8 mouse cellular contexts compared by ENCODE assay signal in the genomic region with DNA sequence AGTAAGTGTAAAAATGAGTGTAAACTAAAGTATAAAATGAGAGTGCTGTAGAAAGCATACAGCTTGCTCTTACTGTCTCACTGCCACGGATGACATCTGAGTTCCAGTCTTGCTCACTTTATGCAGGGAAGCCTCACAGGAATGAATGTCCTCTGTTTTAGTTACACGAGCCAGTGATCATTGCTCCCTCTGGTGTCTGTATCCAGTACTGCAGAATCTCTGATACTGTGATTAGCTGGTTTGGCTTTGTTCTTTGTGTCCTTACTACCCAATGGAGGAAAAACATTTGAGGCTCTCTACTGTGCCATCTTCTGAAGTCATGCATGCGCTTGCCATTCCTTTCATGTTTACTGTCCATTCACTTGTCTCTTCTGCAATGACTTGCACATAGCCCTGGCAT.
DNase-seq lines count a peak whose midpoint lies in the region; TF ChIP-seq lines count a peak whose summit lies in the region.

No protein-coding gene starts in this region.

- peak; percentile 98 for TF ChIP-seq CTCF in heart, adult 2 months (IDR thresholded peaks at IDR 0.05)
- peak; percentile 19; the same call in 1 of the 2 replicates for TF ChIP-seq CTCF in spleen, adult 2 months (IDR thresholded peaks at IDR 0.05; ENCODE audit: extremely low read depth, insufficient read depth, insufficient read length, insufficient replicate concordance)

- DNase-seq in heart, adult 2 months: peak in 1 of 2 experiments; percentile 17
- DNase-seq in heart, postnatal 25 days (ENCODE audit: low spot score): no peak
- peak; percentile 24 for DNase-seq in adrenal gland, adult 8-10 months
- peak; percentile 46 for DNase-seq in embryo, embryonic 11.5 days (ENCODE audit: low read depth, low spot score)
- peak; percentile 77 for DNase-seq in heart, postnatal 4 days
- DNase-seq in layer of hippocampus, postnatal 25 days (ENCODE audit: extremely low spot score in 1 of 2, low spot score in 1 of 2): peak; percentile 44 to 82
- peak; percentile 47 for DNase-seq in midbrain, embryonic 10.5 days (ENCODE audit: low spot score)
- peak; percentile 8 to 45 for DNase-seq in spleen, adult 2 months (ENCODE audit: low read depth in 1 of 2, low spot score in 2 of 2)

- intact Hi-C loops in heart, adult 2 months (cut with DNase I): loop anchor here (1.0 kb wide), 1 partner anchor 437 kb away; no protein-coding TSS in a partner anchor
- intact Hi-C loops in heart, postnatal 25 days (cut with DNase I): loop anchor here (1.0 to 10.0 kb wide), 2 partner anchors 437 to 892 kb away; a partner anchor contains a TSS

- no peak for TF ChIP-seq EP300 in heart, adult 2 months (IDR thresholded peaks at IDR 0.05; ENCODE audit: insufficient read depth, low read depth, low read length)

- H3K36me3 ChIP-seq in heart, adult 2 months (ENCODE audit: control insufficient read depth, insufficient read depth, low read length): no peaks in the 10 kb centered on the region
- peaks cover 9% of the 10 kb centered on the region; the same call in 1 of the 2 replicates for H3K36me3 ChIP-seq in midbrain, embryonic 10.5 days
- no peaks in the 10 kb centered on the region for H3K36me3 ChIP-seq in spleen, adult 2 months (ENCODE audit: control insufficient read depth, insufficient read depth, low read length)

- 34% methylated on average over 3 of the region's 3 CpGs for WGBS in heart, adult 2 months
- 44% methylated on average over 3 of the region's 3 CpGs for WGBS in midbrain, embryonic 10.5 days
- WGBS in spleen, adult 2 months: 40% methylated on average over 3 of the region's 3 CpGs

- H3K79me2 ChIP-seq in heart, adult 2 months (replicated peaks; ENCODE audit: control insufficient read depth, insufficient read depth, low read length): no peaks in the 10 kb centered on the region

- no peaks in the 10 kb centered on the region for H3K27me3 ChIP-seq in heart, adult 2 months (ENCODE audit: control insufficient read depth, insufficient read depth, low read length)
- no peaks in the 10 kb centered on the region for H3K27me3 ChIP-seq in midbrain, embryonic 10.5 days (ENCODE audit: low read depth, poor library complexity, severe bottlenecking)
- H3K27me3 ChIP-seq in spleen, adult 2 months (ENCODE audit: control insufficient read depth, insufficient read depth, low read length): no peaks in the 10 kb centered on the region

- no peaks in the 10 kb centered on the region for H3K4me1 ChIP-seq in heart, adult 2 months (ENCODE audit: control insufficient read depth, insufficient read depth, low read length)
- H3K4me1 ChIP-seq in midbrain, embryonic 10.5 days: no peaks in the 10 kb centered on the region
- no peaks in the 10 kb centered on the region for H3K4me1 ChIP-seq in spleen, adult 2 months (ENCODE audit: control insufficient read depth, insufficient read depth, insufficient read length)

- H3K4me3 ChIP-seq in heart, adult 2 months: no peak overlapping the region
- H3K4me3 ChIP-seq in midbrain, embryonic 10.5 days: no peak overlapping the region
- H3K4me3 ChIP-seq in spleen, adult 2 months (ENCODE audit: extremely low read depth, insufficient read depth, insufficient read length): no peak overlapping the region

- no peak for TF ChIP-seq POLR2A in heart, adult 2 months (IDR thresholded peaks at IDR 0.05; ENCODE audit: insufficient read depth, low read depth, low read length)
- no peak for TF ChIP-seq POLR2A in spleen, adult 2 months (IDR thresholded peaks at IDR 0.05; ENCODE audit: low read depth, low read length)

- no peaks in the 10 kb centered on the region for H3K9me3 ChIP-seq in midbrain, embryonic 10.5 days (replicated peaks)

- H3K9ac ChIP-seq in heart, adult 2 months (ENCODE audit: low read depth, low read length): no peak overlapping the region

- no peak overlapping the region for H3K27ac ChIP-seq in heart, adult 2 months
- no peak overlapping the region for H3K27ac ChIP-seq in midbrain, embryonic 10.5 days (replicated peaks)
- H3K27ac ChIP-seq in spleen, adult 2 months (ENCODE audit: insufficient read depth, low read length): no peak overlapping the region
